Mouse (Mus musculus) brain, embryonic 14.5 days (tissue): ENCODE measurements around the gene Ugt2a3. TPM values are rescaled to one million over a fixed set of nuclear protein-coding genes. Genes with fewer than 3 reads are reported as not detected.
"Not testable (repeated sequence)": the region's sequence is repeated elsewhere in the genome, so short reads cannot be mapped to it uniquely, and the experiment has no call there.

Source experiments
- DNase-seq: peaks from one replicate; pipeline ENCODE4 v3.0.0-alpha.2; 2011; ENCODE audit warnings: low read depth
- CTCF ChIP-seq: fragments of 200-500 bp; IDR thresholded peaks from 2 replicates; pipeline ENCODE4 v1.5.1; 2012; ENCODE audit warnings: inconsistent platforms, mild to moderate bottlenecking, moderate library complexity, borderline replicate concordance; ENCODE audit not compliant: insufficient read depth, insufficient read length; ENCODE audit errors: extremely low read depth
- POLR2A ChIP-seq: fragments of 200-500 bp; IDR thresholded peaks from 2 replicates; pipeline ENCODE4 v1.6.1; 2012; ENCODE audit warnings: mild to moderate bottlenecking, inconsistent platforms, borderline replicate concordance; ENCODE audit not compliant: poor library complexity, insufficient read depth, insufficient read length, severe bottlenecking; ENCODE audit errors: extremely low read depth
- polyA plus RNA-seq: library from polyadenylated mRNA; depleted of rRNA; stranded (reverse); fragments of >200 nt; gene quantifications from 2 replicates; pipeline ENCODE4 v1.2.3, GENCODE M21; 2012; rRNA removed

Gene Ugt2a3
- polyA plus RNA-seq, 1 experiment = not detected

GRCm38 (mm10) chr5:87311392-87311791 lies 25.6 kb downstream of the Ugt2a3 start:
- no peak for DNase-seq
- TF ChIP-seq POLR2A (no peak), CTCF (no peak)

- not testable (repeated sequence) for DNase-seq
Observed at GRCm38 (mm10) chr5:87286180-87286579, 50.8 kb downstream of the Ugt2a3 start.

- not testable (repeated sequence) for DNase-seq
Observed at GRCm38 (mm10) chr5:87275986-87276385, 61.0 kb downstream of the Ugt2a3 start.

GRCm38 (mm10) chr5:87275581-87275980 lies 61.4 kb downstream of the Ugt2a3 start:
- TF ChIP-seq CTCF (no peak), POLR2A (no peak)
- DNase-seq = no peak

Other genes with a start within 250 kb of the Ugt2a3 start
- gene Ugt2b36, start 244.6 kb downstream of the Ugt2a3 start, polyA plus RNA-seq = not detected in 2 replicates
- not detected in 2 replicates for gene Ugt2b5, start 196.9 kb downstream of the Ugt2a3 start, polyA plus RNA-seq
- not detected in 2 replicates for gene Ugt2b37, start 82.4 kb downstream of the Ugt2a3 start, polyA plus RNA-seq
- gene Ugt2b38, start 87.0 kb upstream of the Ugt2a3 start, polyA plus RNA-seq = not detected in 2 replicates
- gene Ugt2a2, start 145.1 kb upstream of the Ugt2a3 start, polyA plus RNA-seq = not detected in 2 replicates
- gene Gm43638, start 149.6 kb upstream of the Ugt2a3 start, polyA plus RNA-seq = not detected in 2 replicates
- gene Ugt2a1, start 153.7 kb upstream of the Ugt2a3 start, polyA plus RNA-seq = not detected in 2 replicates
- not detected in 2 replicates for gene Sult1b1, start 201.0 kb upstream of the Ugt2a3 start, polyA plus RNA-seq
- gene Sult1d1, start 231.8 kb upstream of the Ugt2a3 start, polyA plus RNA-seq = not detected in 2 replicates